Mouse (Mus musculus): ENCODE measurements around the gene Gorasp1. TPM values are rescaled to one million over a fixed set of nuclear protein-coding genes. Genes with fewer than 3 reads are reported as not detected.

Gene Gorasp1
- polyA plus RNA-seq, 1 experiment, result 8.9 TPM

DNA sequence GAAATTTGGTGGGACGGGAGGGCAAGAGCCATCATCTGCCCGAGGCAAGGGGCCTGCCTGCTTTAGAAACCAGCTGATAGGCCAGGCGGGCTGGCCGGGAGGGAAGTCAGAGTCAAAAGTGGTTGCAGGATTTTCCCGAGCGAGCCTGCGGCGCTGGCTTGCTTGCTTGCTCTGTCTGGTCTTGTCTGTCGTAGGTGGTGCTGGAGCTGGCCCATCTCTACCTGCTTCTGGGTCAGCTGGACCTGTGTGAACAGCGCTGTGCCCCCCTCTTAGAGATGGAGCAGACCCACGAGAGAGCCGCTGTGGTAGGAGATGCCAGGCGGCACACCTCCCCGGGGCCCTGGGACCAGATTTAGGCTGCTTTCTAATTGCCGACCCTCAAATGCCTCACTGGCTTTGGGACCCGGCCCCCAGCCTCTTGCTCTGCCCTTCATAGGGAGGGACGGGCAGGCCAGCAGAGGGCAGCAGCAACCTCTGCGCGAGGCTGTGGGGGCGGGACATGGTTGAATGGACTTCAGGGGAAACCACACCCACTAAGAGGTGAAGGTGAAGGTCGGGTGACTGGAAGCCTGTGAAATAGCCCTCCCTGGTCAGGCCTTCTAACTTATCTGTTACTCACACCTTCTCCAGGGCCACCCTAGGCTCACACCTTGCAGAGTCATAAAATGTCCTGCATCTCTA, 25.8 kb upstream of the Gorasp1 start:
- Histone ChIP-seq H3K4me1 (ENCODE audit: control insufficient read depth, insufficient read depth, low read length) (peaks cover 7% of the 10 kb centered on the region), H3K27ac (ENCODE audit: insufficient read depth, low read depth, low read length) (no peak overlapping the region), H3K4me3 (ENCODE audit: insufficient read depth, low read length) (no peak overlapping the region)
- TF ChIP-seq CTCF (IDR thresholded peaks at IDR 0.05; ENCODE audit: low read depth, low read length) (peak; percentile 52; the same call in 1 of the 2 replicates), POLR2A (IDR thresholded peaks at IDR 0.05; ENCODE audit: borderline replicate concordance, low read depth, low read length) (no peak)

DNA sequence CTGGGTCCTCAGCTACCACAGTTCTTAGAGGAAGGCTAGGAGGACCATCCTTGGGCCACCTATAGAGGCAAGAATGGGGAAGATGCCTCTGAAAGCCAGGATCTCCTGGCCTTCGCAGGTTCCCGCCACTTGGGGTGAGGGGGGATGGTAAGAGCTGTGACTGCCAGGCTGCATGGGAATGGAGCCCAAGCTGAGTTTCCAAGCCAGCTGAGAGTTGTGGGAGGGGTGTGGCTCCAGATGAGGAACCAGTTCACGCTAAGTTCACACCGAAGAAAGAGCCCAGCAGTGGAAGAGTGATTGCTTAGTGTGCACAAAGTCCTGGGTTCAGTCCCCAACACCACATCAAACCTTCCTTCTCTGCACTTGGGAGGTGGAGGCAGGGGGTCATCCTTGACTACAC, 24.9 kb upstream of the Gorasp1 start:
- Histone ChIP-seq H3K4me3 (ENCODE audit: insufficient read depth, low read length) (no peak overlapping the region), H3K27ac (ENCODE audit: insufficient read depth, low read depth, low read length) (no peak overlapping the region), H3K4me1 (ENCODE audit: control insufficient read depth, insufficient read depth, low read length) (peaks cover 7% of the 10 kb centered on the region)
- TF ChIP-seq POLR2A (IDR thresholded peaks at IDR 0.05; ENCODE audit: borderline replicate concordance, low read depth, low read length), result no peak
- no peak for TF ChIP-seq CTCF (IDR thresholded peaks at IDR 0.05; ENCODE audit: low read depth, low read length)

DNA sequence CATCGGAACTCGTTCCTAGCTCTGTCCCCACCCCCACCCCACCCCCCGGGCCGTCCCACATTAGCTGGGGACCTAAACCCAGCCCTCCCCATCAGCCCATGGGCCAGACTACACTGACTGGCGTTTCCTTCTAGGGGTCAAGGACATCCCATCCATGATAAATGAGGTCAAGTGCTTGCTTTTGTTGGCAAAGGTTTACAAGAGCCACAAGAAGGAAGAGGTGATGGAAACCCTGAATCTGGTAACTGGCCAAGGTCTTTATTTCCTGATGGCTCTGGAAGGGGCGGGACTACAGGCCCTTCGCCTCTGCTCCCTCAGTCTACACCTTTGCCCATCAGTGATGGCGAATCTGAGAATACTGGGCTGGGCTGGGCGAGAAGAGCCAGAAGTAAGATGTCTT, 21.5 kb upstream of the Gorasp1 start:
- TF ChIP-seq CTCF (IDR thresholded peaks at IDR 0.05; ENCODE audit: low read depth, low read length) (no peak), POLR2A (IDR thresholded peaks at IDR 0.05; ENCODE audit: borderline replicate concordance, low read depth, low read length) (no peak)
- Histone ChIP-seq H3K4me3 (ENCODE audit: insufficient read depth, low read length) (no peak overlapping the region), H3K4me1 (ENCODE audit: control insufficient read depth, insufficient read depth, low read length) (peaks cover 7% of the 10 kb centered on the region), H3K27ac (ENCODE audit: insufficient read depth, low read depth, low read length) (no peak overlapping the region)

- TF ChIP-seq POLR2A (IDR thresholded peaks at IDR 0.05; ENCODE audit: borderline replicate concordance, low read depth, low read length), result no peak
- TF ChIP-seq CTCF (IDR thresholded peaks at IDR 0.05; ENCODE audit: low read depth, low read length), result no peak
- Histone ChIP-seq H3K4me3 (ENCODE audit: insufficient read depth, low read length) (no peak overlapping the region), H3K4me1 (ENCODE audit: control insufficient read depth, insufficient read depth, low read length) (peaks cover 11% of the 10 kb centered on the region), H3K27ac (ENCODE audit: insufficient read depth, low read depth, low read length) (no peak overlapping the region)
Observed at GRCm38 (mm10) chr9:119951388-119951787, 14.0 kb upstream of the Gorasp1 start.

GRCm38 (mm10) chr9:119950434-119950833, 13.1 kb upstream of the Gorasp1 start:
- no peak overlapping the region for H3K4me3 ChIP-seq (ENCODE audit: insufficient read depth, low read length)
- no peak overlapping the region for H3K27ac ChIP-seq (ENCODE audit: insufficient read depth, low read depth, low read length)
- H3K4me1 ChIP-seq (ENCODE audit: control insufficient read depth, insufficient read depth, low read length), result peaks cover 16% of the 10 kb centered on the region
- TF ChIP-seq CTCF (IDR thresholded peaks at IDR 0.05; ENCODE audit: low read depth, low read length) (no peak), POLR2A (IDR thresholded peaks at IDR 0.05; ENCODE audit: borderline replicate concordance, low read depth, low read length) (no peak)

DNA sequence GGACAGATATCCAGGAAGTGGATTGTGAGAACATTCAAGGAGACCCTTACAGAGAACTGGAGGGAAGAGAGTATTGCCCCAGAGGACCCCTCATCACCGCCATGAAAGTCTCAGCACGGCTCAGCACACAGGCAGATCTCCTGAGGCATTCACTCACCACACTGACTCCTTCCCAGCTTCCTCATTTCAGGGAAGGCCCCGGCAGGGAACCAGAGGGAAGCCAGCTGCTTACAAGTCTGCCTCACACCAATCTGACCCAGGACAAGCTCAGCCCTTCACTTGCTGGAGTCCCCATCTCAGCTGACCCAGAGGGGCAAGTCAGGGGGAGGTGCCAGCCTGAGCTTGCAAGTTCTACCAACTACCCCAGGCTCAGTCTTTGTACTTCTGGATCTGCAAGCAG, 11.4 kb upstream of the Gorasp1 start:
- Histone ChIP-seq H3K4me3 (ENCODE audit: insufficient read depth, low read length) (no peak overlapping the region), H3K27ac (ENCODE audit: insufficient read depth, low read depth, low read length) (peak overlapping the region; percentile 25; the same call in 1 of the 2 replicates), H3K4me1 (ENCODE audit: control insufficient read depth, insufficient read depth, low read length) (peaks cover 24% of the 10 kb centered on the region)
- TF ChIP-seq POLR2A (IDR thresholded peaks at IDR 0.05; ENCODE audit: borderline replicate concordance, low read depth, low read length) (no peak), CTCF (IDR thresholded peaks at IDR 0.05; ENCODE audit: low read depth, low read length) (no peak)

GRCm38 (mm10) chr9:119945173-119945900, 8.0 kb upstream of the Gorasp1 start:
- H3K4me3 ChIP-seq (ENCODE audit: insufficient read depth, low read length), result no peak overlapping the region
- H3K27ac ChIP-seq (ENCODE audit: insufficient read depth, low read depth, low read length), result no peak overlapping the region
- TF ChIP-seq CTCF (IDR thresholded peaks at IDR 0.05; ENCODE audit: low read depth, low read length) (peak; percentile 89), POLR2A (IDR thresholded peaks at IDR 0.05; ENCODE audit: borderline replicate concordance, low read depth, low read length) (no peak)
- peaks cover 33% of the 10 kb centered on the region for H3K4me1 ChIP-seq (ENCODE audit: control insufficient read depth, insufficient read depth, low read length)

GRCm38 (mm10) chr9:119943326-119943725, 6.0 kb upstream of the Gorasp1 start:
- Histone ChIP-seq H3K4me1 (ENCODE audit: control insufficient read depth, insufficient read depth, low read length) (peaks cover 33% of the 10 kb centered on the region), H3K4me3 (ENCODE audit: insufficient read depth, low read length) (no peak overlapping the region), H3K27ac (ENCODE audit: insufficient read depth, low read depth, low read length) (peak overlapping the region; percentile 57)
- TF ChIP-seq CTCF (IDR thresholded peaks at IDR 0.05; ENCODE audit: low read depth, low read length), result no peak
- no peak for TF ChIP-seq POLR2A (IDR thresholded peaks at IDR 0.05; ENCODE audit: borderline replicate concordance, low read depth, low read length)

- no peak for TF ChIP-seq CTCF (IDR thresholded peaks at IDR 0.05; ENCODE audit: low read depth, low read length)
- TF ChIP-seq POLR2A (IDR thresholded peaks at IDR 0.05; ENCODE audit: borderline replicate concordance, low read depth, low read length), result no peak
- Histone ChIP-seq H3K27ac (ENCODE audit: insufficient read depth, low read depth, low read length) (no peak overlapping the region), H3K4me3 (ENCODE audit: insufficient read depth, low read length) (no peak overlapping the region), H3K4me1 (ENCODE audit: control insufficient read depth, insufficient read depth, low read length) (peaks cover 38% of the 10 kb centered on the region)
Observed at GRCm38 (mm10) chr9:119941861-119942260, 4.5 kb upstream of the Gorasp1 start.

DNA sequence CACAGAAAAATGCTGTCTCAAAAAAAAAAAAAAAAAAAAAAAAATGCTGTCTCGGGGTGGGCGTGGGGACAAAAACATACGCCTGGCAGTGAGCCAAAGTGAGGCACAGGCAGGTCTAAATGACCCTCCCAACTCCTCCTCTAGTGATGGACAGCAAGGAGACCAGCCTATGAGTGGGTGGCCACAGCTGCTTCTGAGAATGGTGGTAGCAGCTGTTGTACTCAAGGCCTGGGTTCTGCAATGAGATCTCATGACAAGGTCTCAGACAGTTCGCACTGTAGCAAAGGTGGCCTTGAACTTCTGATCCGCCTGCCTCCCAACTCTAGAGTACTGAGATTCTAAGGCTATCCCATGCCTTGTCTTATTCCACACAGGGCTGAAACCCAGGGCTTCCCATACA, 4.0 kb upstream of the Gorasp1 start:
- H3K27ac ChIP-seq (ENCODE audit: insufficient read depth, low read depth, low read length), result no peak overlapping the region
- peaks cover 38% of the 10 kb centered on the region for H3K4me1 ChIP-seq (ENCODE audit: control insufficient read depth, insufficient read depth, low read length)
- TF ChIP-seq POLR2A (IDR thresholded peaks at IDR 0.05; ENCODE audit: borderline replicate concordance, low read depth, low read length) (no peak), CTCF (IDR thresholded peaks at IDR 0.05; ENCODE audit: low read depth, low read length) (no peak)
- H3K4me3 ChIP-seq (ENCODE audit: insufficient read depth, low read length), result no peak overlapping the region

Measured in bone marrow macrophage, adult 2 months (primary cell).